Mouse (Mus musculus) testis, adult 2 months (tissue): Measurements from ENCODE around the gene Tcf7l1.

Experiments
- CTCF ChIP-seq: fragments of 200-500 bp; IDR thresholded peaks from 2 replicates; pipeline ENCODE4 v1.5.1; 2012; ENCODE audit warnings: low read depth, mild to moderate bottlenecking, inconsistent platforms, low read length, moderate library complexity; ENCODE audit not compliant: control insufficient read depth, insufficient read depth, insufficient replicate concordance
- POLR2A ChIP-seq: fragments of 200-500 bp; IDR thresholded peaks from 2 replicates; pipeline ENCODE4 v1.6.1; 2012; ENCODE audit warnings: low read depth, mild to moderate bottlenecking, inconsistent platforms, low read length, moderate library complexity; ENCODE audit not compliant: control insufficient read depth

DNA sequence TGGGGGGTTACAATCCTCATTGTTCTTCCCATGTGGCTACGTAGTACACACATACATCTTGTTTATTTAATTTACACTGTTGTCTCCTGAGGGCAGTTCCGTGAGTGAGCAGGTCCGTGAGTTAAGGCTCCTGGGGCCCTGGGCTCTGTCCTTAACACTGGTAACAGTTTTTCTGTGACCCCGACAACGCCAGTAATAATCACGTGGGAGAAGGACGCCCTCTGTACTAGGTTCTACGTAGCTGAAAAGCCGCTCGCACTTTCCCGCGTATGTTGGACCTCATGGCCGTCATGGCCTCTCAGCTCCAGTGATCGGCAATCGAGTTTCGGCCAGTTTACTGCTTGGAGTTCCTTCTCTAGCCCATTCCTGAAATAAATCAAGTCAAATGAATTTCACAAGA, 6.4 kb upstream of the Tcf7l1 start:
- TF ChIP-seq CTCF (no peak), POLR2A (no peak)
